Mouse (Mus musculus): Measurements from ENCODE around the gene Gm17535.
"Not testable (repeated sequence)": the region's sequence is repeated elsewhere in the genome, so short reads cannot be mapped to it uniquely, and the experiment has no call there.

DNA sequence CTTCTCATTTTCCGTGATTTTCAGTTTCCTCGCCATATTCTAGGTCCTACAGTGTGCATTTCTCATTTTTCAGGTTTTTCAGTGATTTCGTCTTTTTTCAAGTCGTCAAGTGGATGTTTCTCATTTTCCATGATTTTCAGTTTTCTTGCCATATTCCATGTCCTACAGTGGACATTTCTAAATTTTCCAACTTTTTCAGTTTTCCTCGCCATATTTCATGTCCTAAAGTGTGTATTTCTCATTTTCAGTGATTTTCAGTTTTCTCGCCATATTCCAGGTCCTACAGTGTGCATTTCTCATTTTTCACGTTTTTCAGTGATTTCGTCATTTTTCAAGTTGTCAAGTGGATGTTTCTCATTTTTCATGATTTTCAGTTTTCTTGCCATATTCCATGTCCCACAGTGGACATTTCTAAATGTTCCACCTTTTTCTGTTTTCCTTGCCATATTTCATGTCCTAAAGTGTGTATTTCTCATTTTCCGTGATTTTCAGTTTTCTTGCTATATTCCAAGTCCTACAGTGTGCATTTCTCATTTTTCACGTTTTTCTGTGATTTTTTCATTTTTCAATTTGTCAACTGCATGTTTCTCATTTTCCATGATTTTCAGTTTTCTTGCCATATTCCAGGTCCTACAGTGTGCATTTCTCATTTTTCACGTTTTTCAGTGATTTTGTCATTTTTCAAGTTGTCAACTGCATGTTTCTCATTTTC, 32.3 kb upstream of the Gm17535 start:
- TF ChIP-seq CTCF (IDR thresholded peaks at IDR 0.05; ENCODE audit: control insufficient read depth, insufficient read depth, low read length); POLR2A (IDR thresholded peaks at IDR 0.05; ENCODE audit: borderline replicate concordance, control insufficient read depth, low read depth, low read length): not testable (repeated sequence)

Measured in bone marrow, adult 2 months (tissue).